Mouse (Mus musculus): Measurements from ENCODE around the gene Gse1. TPM values are rescaled to one million over a fixed set of nuclear protein-coding genes. Genes with fewer than 3 reads are reported as not detected.

Gse1 gene
- polyA plus RNA-seq, 1 experiment: 24.0 TPM

GRCm38 (mm10) chr8:120375170-120375569, 146.9 kb downstream of the Gse1 start:
- DNase-seq (ENCODE audit: low read depth): no peak

- no peak for DNase-seq (ENCODE audit: low read depth)
These were observed 148.0 kb downstream of the Gse1 start for GRCm38 (mm10) chr8:120376215-120376614.

- no peak for DNase-seq (ENCODE audit: low read depth)
These were observed 148.9 kb downstream of the Gse1 start for GRCm38 (mm10) chr8:120376847-120377802.

- DNase-seq (ENCODE audit: low read depth): no peak
These were observed 149.5 kb downstream of the Gse1 start for GRCm38 (mm10) chr8:120377803-120378189.

GRCm38 (mm10) chr8:120378306-120378705, 150.1 kb downstream of the Gse1 start:
- no peak for DNase-seq (ENCODE audit: low read depth)

- DNase-seq (ENCODE audit: low read depth): no peak
These were observed 150.8 kb downstream of the Gse1 start for GRCm38 (mm10) chr8:120379015-120379414.

- DNase-seq (ENCODE audit: low read depth): no peak
These were observed 153.6 kb downstream of the Gse1 start for GRCm38 (mm10) chr8:120381865-120382264.

- DNase-seq (ENCODE audit: low read depth): no peak
These were observed 154.4 kb downstream of the Gse1 start for GRCm38 (mm10) chr8:120382436-120383203.

- no peak for DNase-seq (ENCODE audit: low read depth)
These were observed 154.9 kb downstream of the Gse1 start for GRCm38 (mm10) chr8:120383204-120383560.

GRCm38 (mm10) chr8:120383713-120384112, 155.5 kb downstream of the Gse1 start:
- DNase-seq (ENCODE audit: low read depth): no peak

GRCm38 (mm10) chr8:120384745-120385144, 156.5 kb downstream of the Gse1 start:
- no peak for DNase-seq (ENCODE audit: low read depth)

GRCm38 (mm10) chr8:120388246-120388645, 160.0 kb downstream of the Gse1 start:
- no peak for DNase-seq (ENCODE audit: low read depth)

- DNase-seq (ENCODE audit: low read depth): no peak
These were observed 162.3 kb downstream of the Gse1 start for GRCm38 (mm10) chr8:120390598-120390997.

GRCm38 (mm10) chr8:120391856-120392255, 163.6 kb downstream of the Gse1 start:
- no peak for DNase-seq (ENCODE audit: low read depth)

GRCm38 (mm10) chr8:120393085-120393484, 164.8 kb downstream of the Gse1 start:
- DNase-seq (ENCODE audit: low read depth): no peak

- DNase-seq (ENCODE audit: low read depth): no peak
These were observed 165.6 kb downstream of the Gse1 start for GRCm38 (mm10) chr8:120393871-120394275.

GRCm38 (mm10) chr8:120395892-120396291, 167.6 kb downstream of the Gse1 start:
- DNase-seq (ENCODE audit: low read depth): no peak

- no peak for DNase-seq (ENCODE audit: low read depth)
These were observed 168.5 kb downstream of the Gse1 start for GRCm38 (mm10) chr8:120396756-120397155.

- DNase-seq (ENCODE audit: low read depth): no peak
These were observed 169.5 kb downstream of the Gse1 start for GRCm38 (mm10) chr8:120397444-120398411.

- DNase-seq (ENCODE audit: low read depth): no peak
These were observed 171.1 kb downstream of the Gse1 start for GRCm38 (mm10) chr8:120399212-120399934.

- no peak for DNase-seq (ENCODE audit: low read depth)
These were observed 173.0 kb downstream of the Gse1 start for GRCm38 (mm10) chr8:120401216-120401615.
